Mouse (Mus musculus) large intestine, adult 2 months (tissue): Measurements from ENCODE around the gene Lhx4. TPM values are rescaled to one million over a fixed set of nuclear protein-coding genes. Genes with fewer than 3 reads are reported as not detected.

Experiments
- DNase-seq: peaks from one replicate; pipeline ENCODE4 v3.0.0-alpha.2; 2012; ENCODE audit warnings: low read depth, low spot score
- WGBS: fragments of 180-500 bp; shearing (Covaris S2); methylation state at CpG from one replicate; pipeline ENCODE4 v1.1.7; 2018; 5-methylcytosine and 5-hydroxymethylcytosine counted together
- polyA plus RNA-seq: library from polyadenylated mRNA; depleted of rRNA; stranded (reverse); fragments of >200 nt; gene quantifications from 2 replicates; pipeline ENCODE4 v1.2.3, GENCODE M21; 2012

Gene Lhx4
- polyA plus RNA-seq, 1 experiment, result not detected

DNA sequence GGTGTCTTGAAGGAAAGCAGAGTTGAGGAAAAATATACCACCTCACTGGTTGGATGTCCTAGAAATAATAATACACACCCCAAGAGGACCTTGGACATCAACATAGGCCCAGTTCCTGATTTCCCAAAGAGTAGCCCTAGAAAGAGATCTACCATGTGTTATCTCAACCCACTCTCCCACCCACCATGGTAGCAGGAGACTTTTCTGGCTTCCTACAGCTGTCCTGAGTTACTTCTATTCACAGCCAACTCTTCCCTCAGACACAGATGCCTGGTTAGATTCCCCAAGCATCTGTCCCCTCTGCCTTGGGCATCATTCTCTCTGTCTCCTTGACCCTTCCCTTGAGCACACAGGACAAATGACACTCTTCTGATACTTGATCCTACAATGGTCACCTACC lies 36.1 kb downstream of the Lhx4 start:
- DNase-seq, result no peak

DNA sequence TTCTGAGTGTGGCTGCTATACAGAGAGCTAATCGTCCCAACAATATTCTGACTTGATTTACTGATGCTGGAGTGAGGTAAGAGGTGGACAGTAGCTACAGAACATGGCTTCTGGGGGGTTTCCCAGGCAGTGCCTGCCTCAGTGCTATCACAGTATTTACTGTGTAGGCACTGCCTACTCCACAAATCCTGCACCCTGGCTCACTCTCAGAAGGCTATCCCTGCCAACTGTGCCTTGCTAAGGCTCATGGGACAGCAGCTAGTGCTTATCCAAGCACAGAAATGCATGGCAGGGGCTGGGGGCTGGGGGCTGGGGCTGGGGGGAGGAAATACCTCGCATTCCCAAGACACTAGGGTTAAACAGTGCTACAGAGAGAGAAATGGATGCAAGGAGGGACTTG lies 38.2 kb downstream of the Lhx4 start:
- 36% methylated on average over 2 of the region's 2 CpGs for WGBS

DNA sequence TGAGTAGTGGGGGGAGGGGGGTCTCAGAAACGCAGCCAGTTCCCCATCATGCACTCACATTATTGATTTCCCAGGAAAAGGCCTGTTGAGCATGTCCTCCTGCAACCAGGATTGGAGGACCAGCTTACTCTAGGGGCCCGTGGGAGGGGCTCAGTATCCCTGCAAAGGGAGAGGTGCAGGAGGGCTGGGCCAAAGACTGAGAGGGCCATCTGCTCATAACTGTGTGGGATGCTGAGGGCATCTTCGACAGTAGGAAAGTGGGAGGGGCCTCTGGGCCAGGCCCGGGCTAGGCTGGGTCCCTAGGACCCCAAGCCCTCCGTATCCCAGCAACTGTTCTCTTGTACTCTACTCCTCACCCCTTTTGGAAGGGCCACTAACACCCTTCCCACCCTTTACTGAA lies 47.3 kb downstream of the Lhx4 start:
- 54% methylated on average over 5 of the region's 5 CpGs for WGBS
- DNase-seq, result no peak

More for the DNA sequence above, 38.2 kb downstream of the Lhx4 start:
- DNase-seq, result no peak

DNA sequence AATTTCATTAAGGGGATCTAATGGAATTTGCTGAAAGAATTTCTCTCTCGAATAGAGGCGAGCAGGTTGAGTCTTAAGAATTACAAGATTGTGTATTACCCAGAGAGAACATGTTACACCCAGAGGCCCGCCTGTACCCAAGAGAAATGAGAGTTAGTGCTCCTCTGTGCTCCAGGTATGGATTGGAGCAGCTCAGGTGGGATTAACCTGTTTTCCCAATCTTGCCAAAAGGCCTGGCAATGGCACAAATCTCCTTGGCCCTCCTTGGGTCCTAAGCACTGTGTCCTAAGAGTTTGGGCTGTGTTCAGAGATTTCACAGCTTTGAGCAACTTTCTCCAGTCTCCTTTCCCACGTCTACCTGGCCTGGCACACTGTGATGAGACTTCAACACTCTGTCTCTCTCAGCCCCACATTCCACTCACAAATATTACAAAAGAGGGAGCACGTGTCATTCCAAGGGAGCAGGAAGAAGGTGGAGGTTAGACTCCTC lies 48.2 kb downstream of the Lhx4 start:
- DNase-seq, result no peak
- 79% methylated on average over 5 of the region's 5 CpGs for WGBS

DNA sequence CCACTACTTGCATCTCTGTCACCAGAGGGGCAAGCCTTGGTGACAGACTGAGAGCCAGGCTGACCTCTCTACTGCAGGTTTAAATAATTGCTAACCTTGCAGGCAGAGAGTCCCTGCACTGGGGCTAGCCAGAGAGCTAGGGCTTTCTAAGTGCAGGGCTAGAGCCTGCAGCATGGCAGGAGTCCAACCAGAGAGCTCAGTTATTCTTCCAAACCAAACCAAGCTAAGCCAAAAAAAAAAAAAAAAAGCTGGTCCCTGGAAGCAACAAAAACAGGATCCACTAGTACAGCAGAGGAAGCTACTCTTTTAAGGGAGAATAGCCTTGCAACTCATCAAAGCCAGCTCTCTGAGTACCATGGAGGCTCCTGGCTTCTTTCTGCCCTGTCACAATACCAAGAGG lies 50.6 kb downstream of the Lhx4 start:
- DNase-seq, result no peak

DNA sequence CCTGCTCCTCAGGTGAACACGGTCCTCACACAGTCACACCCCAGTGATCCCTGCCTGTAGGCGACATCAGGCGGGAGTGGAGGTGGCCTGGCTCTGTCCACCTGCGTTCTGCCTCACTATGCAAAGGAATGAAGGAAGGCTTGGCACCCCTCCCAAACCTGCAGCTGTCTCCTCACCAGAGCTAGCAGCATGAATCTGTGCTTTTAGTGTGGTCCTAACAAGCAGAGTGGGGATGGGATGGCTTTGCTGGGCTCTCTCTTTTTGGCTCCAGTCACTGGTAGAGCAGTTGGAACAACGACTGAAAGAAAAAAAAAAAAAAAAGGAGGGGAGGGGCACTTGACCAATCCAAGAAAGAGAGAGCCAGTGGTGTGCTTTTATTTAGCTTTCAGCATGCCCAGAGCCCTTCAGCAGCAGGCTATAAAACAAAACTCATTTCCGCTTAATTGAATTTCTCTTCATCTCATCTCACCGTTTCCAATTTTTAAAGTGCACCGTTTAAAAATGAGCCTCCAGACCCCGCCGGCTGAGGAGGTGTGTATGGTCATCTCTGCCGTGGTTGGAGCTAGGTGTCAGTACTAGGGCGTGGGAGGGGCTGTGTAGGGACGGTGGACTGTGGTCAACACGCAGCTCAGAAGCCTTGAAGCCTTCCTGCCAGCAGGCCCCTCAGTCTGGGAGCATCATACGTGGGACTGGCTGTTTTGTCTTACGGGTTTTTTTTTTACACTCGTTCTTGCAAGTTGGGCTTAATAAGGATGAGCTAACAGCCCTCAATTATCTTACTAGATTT lies 52.9 kb downstream of the Lhx4 start:
- WGBS, result 39% methylated on average over 17 of the region's 17 CpGs
- DNase-seq, result no peak

DNA sequence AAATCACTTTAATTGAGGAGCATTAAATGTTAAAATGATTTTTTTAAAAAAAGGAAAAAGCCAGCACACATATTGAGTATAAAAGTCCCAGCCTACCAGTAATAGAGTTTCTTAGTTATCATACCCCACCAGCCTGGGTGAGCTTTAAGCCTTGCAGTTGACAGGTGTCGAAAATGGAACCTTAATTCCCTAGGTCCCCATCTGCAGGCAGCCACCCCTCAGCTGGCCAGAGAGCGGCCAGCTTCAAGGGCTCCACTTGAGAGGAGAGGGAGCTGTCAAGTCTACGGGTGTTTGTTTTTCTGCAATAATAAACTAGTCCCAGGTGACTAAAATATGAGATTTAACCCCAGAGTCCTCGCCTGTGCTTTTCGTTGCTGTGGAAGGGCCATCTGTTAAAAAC lies 58.0 kb downstream of the Lhx4 start:
- DNase-seq, result no peak
- WGBS, result 32% methylated on average over 5 of the region's 5 CpGs

DNA sequence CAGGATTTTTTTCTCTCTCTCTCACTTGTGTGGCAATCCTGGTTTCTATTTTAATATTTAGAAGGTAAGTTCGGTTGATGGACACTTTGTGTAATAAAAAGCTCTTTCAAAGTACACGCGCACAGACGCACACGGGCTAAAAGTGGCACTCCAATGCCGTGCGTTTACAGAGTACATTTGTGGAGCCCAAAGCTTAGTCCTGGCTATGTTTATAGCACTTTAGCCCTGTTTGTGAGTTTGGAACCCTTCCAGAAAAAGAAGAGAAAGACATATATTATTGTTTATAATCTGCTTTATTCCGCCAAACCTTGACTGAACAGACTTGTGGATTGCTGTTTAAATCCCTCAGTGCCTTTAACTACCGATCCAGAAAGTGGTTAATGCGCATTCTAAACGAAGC lies 58.5 kb downstream of the Lhx4 start:
- 24% methylated on average over 11 of the region's 11 CpGs for WGBS
- DNase-seq, result no peak

DNA sequence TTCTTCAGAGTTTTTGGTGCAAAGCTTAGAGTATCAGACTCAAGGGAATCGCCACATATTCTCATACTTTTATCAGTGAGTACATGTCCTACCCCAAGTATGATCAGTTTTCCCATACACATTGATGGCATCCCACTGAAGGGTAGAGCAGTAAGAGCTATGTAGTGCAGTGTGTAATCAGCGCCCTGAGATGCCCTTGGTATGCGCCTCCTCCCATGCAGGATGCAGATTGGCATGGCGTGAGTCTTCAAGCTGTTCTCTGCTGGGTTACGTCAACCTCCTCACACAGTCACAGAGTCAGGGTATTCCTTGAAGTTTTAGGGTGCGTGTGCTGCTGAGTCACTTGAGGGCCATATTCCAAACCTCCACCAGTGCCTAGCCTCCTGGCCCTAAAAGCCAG lies 59.3 kb downstream of the Lhx4 start:
- 93% methylated on average over 6 of the region's 6 CpGs for WGBS
- DNase-seq, result no peak

DNA sequence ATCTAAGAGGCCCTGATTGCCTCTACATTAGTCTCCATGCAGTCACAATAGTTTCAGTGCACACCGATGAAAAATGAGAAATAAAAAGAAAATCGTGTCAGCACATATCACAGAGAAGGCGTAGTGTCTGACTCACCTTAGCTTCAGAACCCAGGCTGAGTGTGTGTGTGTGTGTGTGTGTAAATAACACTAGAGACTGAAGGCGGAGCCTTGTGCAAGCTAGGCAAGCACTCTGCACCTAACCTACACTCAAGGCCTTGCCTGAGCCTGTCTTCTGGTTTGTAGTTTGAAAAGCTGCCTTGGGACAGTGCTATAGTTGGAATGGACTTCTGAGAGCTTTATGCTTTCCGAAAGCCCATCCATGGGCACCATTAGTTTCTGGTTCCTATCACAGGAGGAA lies 61.9 kb downstream of the Lhx4 start:
- 89% methylated on average over 5 of the region's 5 CpGs for WGBS
- no peak for DNase-seq

DNA sequence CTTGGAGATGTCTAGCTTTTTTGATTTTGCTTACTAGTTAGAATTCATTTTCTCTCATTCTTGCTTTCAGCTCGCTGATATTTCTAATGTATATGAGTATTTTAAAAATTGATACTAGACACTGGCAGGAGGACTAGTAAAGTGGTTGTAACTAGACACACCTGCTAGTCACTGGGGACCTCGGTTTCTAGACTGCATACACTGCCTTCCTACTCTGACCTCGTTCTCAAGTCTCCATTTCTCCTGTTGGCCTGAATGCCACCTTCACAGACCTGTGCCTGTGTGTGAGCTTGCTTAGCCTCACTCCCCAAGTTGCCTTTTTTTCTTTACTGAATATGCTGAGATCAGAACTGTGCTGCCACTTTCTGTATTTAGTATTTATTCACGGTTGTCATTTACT lies 62.3 kb downstream of the Lhx4 start:
- DNase-seq, result no peak
- WGBS, result 89% methylated on average over 4 of the region's 4 CpGs

DNA sequence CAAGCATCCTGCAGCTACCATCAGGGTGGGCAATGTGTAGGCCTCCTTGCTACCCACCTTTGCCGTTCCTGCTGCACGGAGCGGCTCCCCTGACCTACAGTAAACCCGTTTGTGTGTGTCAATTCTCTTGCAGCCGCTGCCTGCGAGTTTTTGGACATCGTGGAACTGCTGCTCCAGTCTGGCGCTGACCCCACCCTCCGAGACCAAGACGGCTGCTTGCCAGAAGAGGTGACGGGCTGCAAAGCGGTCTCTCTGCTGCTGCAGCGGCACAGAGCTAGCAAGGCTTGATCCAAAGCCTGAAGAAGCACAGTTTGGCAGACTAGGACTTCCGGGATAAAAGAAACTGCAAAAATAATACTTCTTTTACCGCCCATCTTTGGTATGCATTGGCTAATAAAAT lies 64.7 kb downstream of the Lhx4 start:
- DNase-seq, result no peak
- WGBS, result 88% methylated on average over 15 of the region's 15 CpGs

DNA sequence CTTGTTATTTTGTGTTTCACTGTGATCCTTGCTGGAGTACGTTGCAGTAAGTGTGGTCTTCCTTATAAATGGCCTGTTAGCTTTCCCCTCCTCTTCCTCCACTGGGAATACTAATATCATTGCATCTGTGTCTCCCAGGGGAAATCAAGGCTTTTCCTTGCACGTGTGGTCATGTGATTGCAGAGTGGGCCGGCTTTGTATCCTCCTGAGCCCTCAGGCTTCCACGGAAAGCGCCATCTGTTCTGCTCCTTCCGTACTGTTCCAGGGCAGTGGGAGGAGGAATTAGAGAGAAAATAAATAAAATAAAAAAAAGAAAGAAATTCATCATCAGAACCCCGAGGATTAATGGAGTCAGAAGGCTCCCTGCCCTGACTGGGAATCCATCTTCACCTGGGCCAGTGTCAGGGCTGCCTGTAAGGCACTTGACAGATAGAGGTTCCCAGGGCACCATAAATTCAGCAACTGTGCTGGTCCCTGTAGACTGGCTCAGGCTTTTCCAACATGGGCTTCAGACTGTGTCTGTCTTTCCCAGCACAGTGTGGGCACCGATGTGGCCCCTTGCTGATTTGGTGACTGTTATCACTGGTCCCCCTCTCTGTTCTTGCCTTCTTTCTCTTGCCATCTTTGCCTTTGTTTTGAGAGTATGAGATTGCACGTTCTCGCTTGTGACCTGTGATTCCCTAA lies 70.2 kb downstream of the Lhx4 start:
- 83% methylated on average over 10 of the region's 10 CpGs for WGBS
- no peak for DNase-seq

DNA sequence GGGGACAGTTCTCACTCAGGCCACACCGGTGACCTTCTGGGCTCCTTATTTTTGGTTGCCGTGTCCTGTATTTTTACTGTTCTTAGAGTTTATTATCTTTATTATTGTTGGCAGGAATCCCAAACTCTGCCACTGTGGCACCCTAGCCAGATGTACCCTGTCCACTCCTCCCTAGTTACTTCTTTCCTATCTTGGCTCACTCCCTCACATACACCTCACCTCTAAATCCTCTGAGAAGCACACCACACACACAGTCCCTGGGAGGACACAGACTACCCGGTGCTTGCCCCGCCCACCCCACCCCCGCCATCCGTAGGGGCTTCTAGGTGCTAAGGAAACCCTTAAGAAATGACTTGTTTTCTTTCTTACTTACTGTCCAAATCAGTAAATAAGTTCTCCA lies 75.9 kb downstream of the Lhx4 start:
- no peak for DNase-seq
- 66% methylated on average over 6 of the region's 6 CpGs for WGBS

DNA sequence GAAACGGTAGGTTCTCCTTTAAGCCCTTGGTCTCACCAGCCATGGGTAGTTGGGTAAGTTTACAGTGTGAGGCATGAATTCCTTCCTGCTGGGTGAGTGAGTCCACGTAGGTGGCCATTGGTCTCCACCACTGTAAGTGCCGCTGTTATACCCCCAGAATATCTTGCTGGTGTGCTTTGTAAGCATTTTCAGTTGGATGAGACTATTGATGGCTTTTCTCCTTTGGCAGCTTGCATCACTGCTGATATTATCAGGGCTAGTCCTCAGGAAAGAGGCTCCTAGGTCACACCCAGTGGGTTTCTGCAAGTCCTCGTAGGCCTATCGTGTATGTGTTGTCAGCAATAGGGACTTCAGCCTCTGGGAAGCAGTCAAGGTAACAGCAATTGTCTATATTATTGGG lies 87.5 kb downstream of the Lhx4 start:
- 80% methylated on average over 5 of the region's 5 CpGs for WGBS
- no peak for DNase-seq

DNA sequence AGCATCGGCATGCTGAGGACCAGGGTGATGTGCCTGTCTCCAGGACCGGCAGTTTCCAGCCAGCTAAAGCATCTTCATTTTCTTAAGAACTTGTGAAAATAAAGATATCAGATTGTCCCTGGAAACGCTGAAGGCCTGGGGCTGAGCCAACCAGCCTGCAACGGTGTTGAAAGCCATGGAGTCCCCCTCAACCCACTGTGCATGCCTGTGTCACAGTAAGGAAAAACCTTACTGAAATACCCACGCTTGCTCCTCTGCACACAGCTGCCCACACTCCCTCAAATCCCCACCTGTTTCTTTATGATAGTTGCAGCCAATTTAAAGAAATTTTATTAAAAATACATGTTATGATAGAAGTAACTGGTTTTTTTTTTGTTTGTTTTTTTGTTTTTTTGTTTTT lies 95.2 kb downstream of the Lhx4 start:
- DNase-seq, result no peak
- 83% methylated on average over 5 of the region's 5 CpGs for WGBS

DNA sequence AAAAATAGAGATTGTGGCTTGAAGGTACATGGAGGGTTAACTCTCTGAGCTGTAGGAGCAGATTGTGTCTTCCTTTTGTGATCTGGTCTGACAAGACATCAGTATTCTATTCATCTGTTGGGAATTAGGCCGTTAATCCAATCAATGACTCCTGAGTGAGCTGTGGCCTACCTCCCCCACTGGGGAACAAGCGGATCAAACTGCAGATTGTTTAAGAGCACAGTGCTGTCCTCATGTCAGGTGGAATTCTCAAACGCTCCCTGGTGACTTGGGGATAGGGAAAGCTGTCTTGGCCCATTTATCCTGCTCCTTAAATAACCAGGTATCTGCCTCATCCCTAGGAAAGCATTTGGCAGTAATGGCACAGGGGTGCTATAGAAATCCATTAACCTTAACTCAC lies 96.5 kb downstream of the Lhx4 start:
- WGBS, result 87% methylated on average over 3 of the region's 3 CpGs
- DNase-seq, result no peak

DNA sequence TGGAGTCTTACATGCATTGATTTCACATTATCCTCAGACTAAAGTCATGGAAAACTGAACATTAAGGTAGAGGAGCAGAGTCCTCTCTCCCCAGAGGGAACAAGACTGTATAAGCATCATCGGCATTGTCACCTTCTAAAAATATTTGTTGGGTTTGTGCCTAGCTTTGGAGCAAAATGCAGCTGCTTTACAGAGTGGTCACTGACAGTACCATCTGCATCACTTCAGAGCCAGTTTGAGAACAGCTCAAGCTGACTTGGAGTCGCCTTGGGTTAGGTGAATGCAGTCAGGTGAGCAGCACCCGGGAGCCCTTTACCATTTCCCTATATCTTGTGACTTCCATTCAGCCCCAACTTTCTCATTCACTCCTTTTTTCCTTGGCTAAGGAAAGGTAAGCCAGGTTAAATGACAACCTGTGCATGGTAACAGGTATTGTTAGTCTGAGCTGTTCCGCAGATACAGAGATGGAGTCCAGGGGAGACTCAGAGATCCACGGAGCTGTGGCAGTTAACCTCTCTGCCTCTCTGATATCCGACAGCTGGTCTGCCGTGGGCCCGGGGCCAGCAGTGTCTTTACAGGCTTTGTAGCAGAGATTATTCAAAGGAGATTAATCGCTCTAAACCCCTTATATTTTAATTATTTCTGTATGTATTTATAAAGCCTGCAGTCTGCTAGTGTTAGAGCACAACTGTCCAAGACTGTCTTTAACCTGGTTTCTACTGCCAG lies 101.2 kb downstream of the Lhx4 start:
- no peak for DNase-seq
- WGBS, result 79% methylated on average over 9 of the region's 9 CpGs
